Mouse (Mus musculus) embryonic facial prominence, embryonic 13.5 days (tissue): ENCODE results near the gene Nup62cl. TPM values are rescaled to one million over a fixed set of nuclear protein-coding genes. Genes with fewer than 3 reads are reported as not detected.

Experiments used
- ATAC-seq: fragments of 200-750 bp; cut with Nextera tagmentation; 2 replicates; pipeline ENCODE4 v1.8.0; 2017; ENCODE audit warnings: low read depth; ENCODE audit not compliant: insufficient number of reproducible peaks, insufficient read depth, low FRiP score, low TSS enrichment
- H3K27ac ChIP-seq: fragments of 300-500 bp; sonication (generic); 2 replicates; pipeline ENCODE4 v1.5.1; 2015; ENCODE audit warnings: moderate library complexity, mild to moderate bottlenecking, inconsistent platforms
- H3K27me3 ChIP-seq: fragments of 300-500 bp; sonication (generic); 2 replicates; pipeline ENCODE4 v1.6.1; 2015; ENCODE audit warnings: mild to moderate bottlenecking, inconsistent platforms
- H3K36me3 ChIP-seq: fragments of 300-500 bp; sonication (generic); 2 replicates; pipeline ENCODE4 v1.6.1; 2015; ENCODE audit warnings: mild to moderate bottlenecking, inconsistent platforms
- H3K4me1 ChIP-seq: fragments of 300-500 bp; sonication (generic); 2 replicates; pipeline ENCODE4 v1.6.1; 2015; ENCODE audit warnings: inconsistent platforms
- H3K4me2 ChIP-seq: fragments of 300-500 bp; sonication (generic); 2 replicates; pipeline ENCODE4 v1.6.1; 2015; ENCODE audit warnings: moderate library complexity, mild to moderate bottlenecking, inconsistent platforms
- H3K4me3 ChIP-seq: fragments of 300-500 bp; sonication (generic); 2 replicates; pipeline ENCODE4 v1.5.1; 2015; ENCODE audit warnings: mild to moderate bottlenecking, inconsistent platforms
- H3K9ac ChIP-seq: fragments of 300-500 bp; sonication (generic); 2 replicates; pipeline ENCODE4 v1.6.1; 2015; ENCODE audit warnings: mild to moderate bottlenecking, inconsistent platforms
- H3K9me3 ChIP-seq: fragments of 300-500 bp; sonication (generic); 2 replicates; pipeline ENCODE4 v1.6.1; 2016; ENCODE audit warnings: inconsistent platforms
- WGBS: fragments of 180-500 bp; shearing (Covaris S2); methylation state at CpG from one replicate; pipeline ENCODE4 v1.1.7; 2015; ENCODE audit warnings: mixed read lengths; 5-methylcytosine and 5-hydroxymethylcytosine counted together
- polyA plus RNA-seq: library from polyadenylated mRNA; unstranded; fragments of >200 nt; fragmentation: Nextera tagmentation; extraction: Ambion mirVana; gene quantifications from 2 replicates; pipeline ENCODE4 v1.2.1, GENCODE M21; 2015

Gene Nup62cl
- 1.3 and 1.5 TPM in 2 replicates for polyA plus RNA-seq

DNA sequence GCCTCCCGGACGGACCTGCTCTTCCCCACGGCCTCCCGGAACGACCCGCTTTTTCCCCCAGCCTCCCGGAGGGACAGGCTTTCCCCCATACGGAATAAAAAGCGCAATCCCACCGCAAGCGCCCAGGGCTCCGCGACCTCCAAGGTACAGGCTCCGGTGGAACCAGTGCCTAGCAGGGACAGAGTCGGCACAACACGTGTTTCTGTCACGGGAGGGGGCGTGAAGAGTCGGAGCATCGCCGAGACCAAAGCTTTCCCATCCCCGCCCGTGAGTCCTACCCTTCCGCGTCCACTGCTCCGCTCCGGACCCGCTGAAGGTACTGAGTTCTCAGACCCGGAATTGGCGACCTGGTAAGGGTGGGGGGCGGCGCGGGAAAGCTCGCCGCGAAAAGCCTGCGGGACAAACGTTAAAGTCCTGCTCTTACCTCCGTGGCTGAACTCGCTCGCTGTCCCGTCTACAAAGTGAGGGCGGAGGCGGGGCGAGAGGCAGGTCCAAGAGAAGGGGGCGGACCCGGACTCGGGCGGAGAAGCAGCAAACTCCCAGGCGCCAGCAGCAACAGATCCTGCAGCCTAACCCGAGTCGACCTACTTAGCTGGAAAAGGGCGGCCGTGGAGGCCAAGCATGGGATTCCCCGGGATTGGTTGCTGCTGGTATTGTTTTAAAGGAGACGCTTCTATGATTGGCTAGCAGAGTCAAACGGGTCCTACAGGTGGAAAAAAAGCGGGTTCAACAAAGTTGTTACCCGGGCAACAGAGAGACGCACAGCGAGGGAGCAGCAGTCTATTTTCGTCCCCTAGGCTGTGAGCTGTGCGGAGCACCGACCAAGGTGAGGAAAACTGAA, at the start of gene Nup62cl, which contains the start of gene Pih1h3b:
Nup62cl (minus strand) TSS at position 578 of the 841 bp plus-strand sequence.
Pih1h3b (plus strand) TSS at position 745 of the 841 bp plus-strand sequence.
- no peak within 1 kb of the TSS for H3K27ac ChIP-seq
- peak; percentile 78 for ATAC-seq
- H3K27me3 ChIP-seq, result peaks cover 44% of the 10 kb centered on the region
- no peaks in the 10 kb centered on the region for H3K4me1 ChIP-seq
- H3K36me3 ChIP-seq, result no peaks in the 10 kb centered on the region
- H3K9ac ChIP-seq, result no peak within 1 kb of the TSS
- 37% methylated on average over 64 of the region's 64 CpGs for whole genome bisulfite sequencing
- H3K9me3 ChIP-seq, result peaks cover 7% of the 10 kb centered on the region
- peak within 1 kb of the TSS; percentile 40 for H3K4me3 ChIP-seq
- H3K4me2 ChIP-seq, result peak within 1 kb of the TSS; percentile 56

DNA sequence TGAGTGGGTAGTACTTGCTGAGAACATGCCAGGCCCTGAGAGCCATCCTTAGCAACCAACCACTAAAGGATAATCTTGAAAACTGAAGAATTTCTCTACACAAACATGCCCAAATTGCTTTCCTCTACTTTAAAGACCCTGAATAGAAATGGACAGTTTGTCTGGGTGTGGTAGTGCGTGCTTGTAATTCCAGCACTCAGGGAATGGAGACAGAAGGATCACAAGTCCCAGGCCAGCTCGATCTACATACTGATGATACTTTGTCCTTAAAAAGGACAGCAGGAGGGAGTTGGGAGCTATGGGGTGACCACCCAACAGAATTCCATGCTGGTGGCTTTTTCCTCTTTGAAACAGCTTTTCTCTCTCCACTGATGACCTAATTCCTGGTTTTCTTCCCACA, 31.6 kb upstream of the Nup62cl start:
- ATAC-seq, result no peak
- no peak overlapping the region for H3K27ac ChIP-seq
- 83% methylated on average over 2 of the region's 2 CpGs for WGBS
- no peak overlapping the region for H3K4me2 ChIP-seq
- no peak overlapping the region for H3K4me3 ChIP-seq
- no peak overlapping the region for H3K9ac ChIP-seq
- H3K9me3 ChIP-seq, result no peaks in the 10 kb centered on the region
- no peaks in the 10 kb centered on the region for H3K4me1 ChIP-seq
- H3K36me3 ChIP-seq, result no peaks in the 10 kb centered on the region
- H3K27me3 ChIP-seq, result peaks cover 20% of the 10 kb centered on the region

DNA sequence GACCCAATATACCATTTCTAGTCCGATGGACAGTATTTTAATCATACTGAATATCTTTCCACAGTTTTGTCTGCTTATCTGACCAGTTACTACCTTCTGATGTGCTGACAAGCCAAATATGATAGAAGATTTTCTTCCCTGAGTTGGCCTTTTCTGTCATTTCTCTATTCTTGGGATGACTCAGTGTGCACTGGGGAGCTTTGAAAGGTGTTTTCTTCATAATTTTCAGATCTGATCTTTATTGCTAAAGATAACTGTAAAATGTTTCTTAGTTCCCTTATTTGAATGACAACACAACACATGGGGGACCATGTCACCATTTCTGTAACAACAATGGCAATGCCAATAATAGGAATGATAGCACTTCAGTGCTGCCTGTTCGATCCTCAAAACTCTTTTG, 20.0 kb upstream of the Nup62cl start:
- H3K4me3 ChIP-seq, result no peak overlapping the region
- H3K27me3 ChIP-seq, result peaks cover 11% of the 10 kb centered on the region; the same call in 1 of the 2 replicates
- 91% methylated on average over 2 of the region's 2 CpGs for WGBS
- no peak for ATAC-seq
- no peak overlapping the region for H3K9ac ChIP-seq
- H3K9me3 ChIP-seq, result no peaks in the 10 kb centered on the region
- no peak overlapping the region for H3K27ac ChIP-seq
- no peaks in the 10 kb centered on the region for H3K4me1 ChIP-seq
- no peak overlapping the region for H3K4me2 ChIP-seq
- H3K36me3 ChIP-seq, result no peaks in the 10 kb centered on the region

DNA sequence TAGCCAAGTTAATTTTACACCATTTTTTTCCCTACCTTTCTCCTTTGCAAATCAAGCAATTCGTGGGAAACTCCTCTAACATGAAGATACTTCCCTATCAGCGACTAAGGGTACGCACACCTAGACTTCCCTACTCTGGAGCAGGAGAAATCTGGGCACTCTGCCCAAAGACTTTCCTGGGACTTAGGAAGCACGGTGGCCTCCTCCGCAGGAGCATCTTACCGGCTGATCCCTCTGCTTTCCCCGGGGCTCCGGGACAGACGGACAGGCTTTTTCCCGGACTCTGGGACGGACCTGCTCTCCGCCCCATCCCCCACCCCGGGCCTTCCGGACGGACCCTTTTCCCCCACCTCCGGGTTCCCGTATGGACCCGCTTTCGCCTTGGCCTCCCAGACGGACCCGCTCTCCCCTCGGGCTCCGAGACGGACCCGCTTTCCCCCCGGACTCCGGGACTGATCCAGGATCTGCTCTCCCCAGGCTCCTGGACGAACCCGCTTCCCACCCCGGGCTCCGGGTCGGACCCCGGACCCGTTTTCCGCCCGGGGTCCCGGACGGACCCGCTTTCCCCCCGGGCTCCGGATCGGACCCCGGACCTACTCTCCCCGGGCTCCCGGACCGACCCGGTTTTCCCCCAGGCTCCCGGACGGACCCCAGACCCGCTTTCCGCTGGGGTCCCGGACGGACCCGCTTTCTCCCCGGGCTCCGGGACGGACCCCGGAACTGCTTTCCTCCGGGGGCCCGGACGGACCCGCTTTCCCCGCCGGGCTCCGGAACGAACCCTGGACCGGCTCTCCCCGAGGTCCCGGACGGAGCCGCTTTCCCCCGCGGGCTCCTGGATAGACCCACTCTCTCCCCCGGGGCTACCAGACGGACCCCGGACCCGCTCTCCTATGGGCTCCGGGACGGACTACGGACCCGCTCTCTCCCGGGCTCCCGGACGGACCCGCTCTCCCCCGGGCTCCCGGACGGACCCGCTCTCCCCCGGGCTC, 1.3 kb downstream of the Nup62cl start:
- H3K4me2 ChIP-seq, result peak overlapping the region; percentile 56
- H3K27me3 ChIP-seq, result peaks cover 47% of the 10 kb centered on the region
- peak overlapping the region; percentile 40 for H3K4me3 ChIP-seq
- H3K36me3 ChIP-seq, result no peaks in the 10 kb centered on the region
- no peak for ATAC-seq
- H3K27ac ChIP-seq, result no peak overlapping the region
- 20% methylated on average over 83 of the region's 90 CpGs for WGBS
- peaks cover 7% of the 10 kb centered on the region for H3K9me3 ChIP-seq
- H3K4me1 ChIP-seq, result no peaks in the 10 kb centered on the region
- H3K9ac ChIP-seq, result no peak overlapping the region

DNA sequence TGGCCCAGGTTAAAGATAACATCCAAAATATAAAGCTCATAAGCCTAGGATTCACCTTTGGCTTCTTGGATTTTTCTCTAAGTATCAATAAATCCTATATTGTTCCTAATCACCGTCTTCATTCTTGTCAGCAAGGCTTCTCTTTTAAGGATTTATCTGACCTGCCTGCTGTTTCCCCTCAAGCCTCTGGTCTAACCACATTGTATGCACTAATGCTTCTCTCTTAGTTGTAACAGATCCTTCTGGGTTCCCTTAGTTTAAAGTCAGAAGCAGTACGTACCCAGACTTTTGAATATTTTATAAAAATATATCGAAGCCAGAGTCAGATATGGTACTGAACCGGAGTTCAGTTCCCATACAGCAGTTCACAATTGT, 63.8 kb downstream of the Nup62cl start:
- peak overlapping the region; percentile 56 for H3K4me3 ChIP-seq
- 78% methylated on average over 4 of the region's 4 CpGs for WGBS
- peaks cover 4% of the 10 kb centered on the region for H3K36me3 ChIP-seq
- no peak overlapping the region for H3K27ac ChIP-seq
- peaks cover 24% of the 10 kb centered on the region for H3K27me3 ChIP-seq
- H3K9ac ChIP-seq, result no peak overlapping the region
- no peaks in the 10 kb centered on the region for H3K4me1 ChIP-seq
- ATAC-seq, result no peak
- H3K4me2 ChIP-seq, result peak overlapping the region; percentile 27; the same call in 1 of the 2 replicates
- no peaks in the 10 kb centered on the region for H3K9me3 ChIP-seq

DNA sequence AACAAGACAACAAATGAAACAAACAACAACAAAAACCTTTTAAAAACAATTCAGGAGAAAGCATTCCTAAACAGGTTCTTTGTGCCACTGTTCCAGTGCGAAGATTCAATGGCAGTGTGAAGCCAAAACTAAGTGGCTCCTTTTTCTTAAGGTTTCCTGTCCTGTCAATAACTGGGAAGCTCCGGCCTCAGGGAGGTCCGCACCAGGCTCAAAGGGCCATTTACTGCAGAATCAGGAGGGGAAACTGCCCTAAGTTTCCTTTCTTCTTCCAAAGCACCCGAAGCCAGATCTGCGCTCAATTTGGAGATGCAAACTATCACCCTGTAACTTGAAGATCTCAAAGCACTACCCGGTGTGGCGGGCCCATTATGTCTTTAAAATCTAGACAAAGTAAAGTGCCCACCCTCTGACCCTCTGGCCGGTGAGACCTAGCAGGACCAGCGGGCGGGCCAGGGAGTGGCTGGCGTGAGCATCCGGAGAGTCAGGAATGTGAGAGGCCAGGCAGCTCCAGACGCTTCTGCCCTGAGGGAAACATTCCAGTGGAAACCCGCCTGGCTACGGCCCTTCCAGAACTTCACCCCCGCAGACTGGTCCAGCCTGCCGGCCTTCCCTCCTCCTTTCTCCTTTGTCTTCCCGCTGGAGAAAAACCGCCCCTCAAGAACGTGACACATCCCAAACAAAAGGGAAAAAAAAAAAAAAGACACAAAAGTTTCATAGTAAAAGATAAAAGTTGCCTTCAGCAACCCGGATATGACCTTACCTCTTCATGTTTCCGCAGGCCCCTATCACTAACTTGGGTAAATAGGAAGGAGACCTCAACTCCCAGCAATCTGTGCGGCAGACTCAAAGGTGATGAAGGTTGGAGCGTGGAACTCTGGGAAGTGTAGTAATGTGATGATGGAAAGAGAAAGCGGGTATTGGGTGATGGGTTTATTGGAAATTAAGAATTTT, 64.5 kb downstream of the Nup62cl start, which contains the start of gene Rbm41:
Rbm41 (minus strand) TSS at position 856 of the 951 bp plus-strand sequence.
- WGBS, result 21% methylated on average over 25 of the region's 25 CpGs
- Histone ChIP-seq H3K4me1 (no peaks in the 10 kb centered on the region), H3K27ac (0 out of 2 replicates have a peak within 1 kb of the TSS, but pooled peaks have one; percentile 11), H3K36me3 (peaks cover 8% of the 10 kb centered on the region), H3K9ac (peak within 1 kb of the TSS; percentile 82), H3K4me2 (peak within 1 kb of the TSS; percentile 57), H3K27me3 (peaks cover 21% of the 10 kb centered on the region), H3K4me3 (peak within 1 kb of the TSS; percentile 56), H3K9me3 (no peaks in the 10 kb centered on the region)
- ATAC-seq, result 0 out of 2 replicates have a peak, but pooled peaks have one; percentile 71

DNA sequence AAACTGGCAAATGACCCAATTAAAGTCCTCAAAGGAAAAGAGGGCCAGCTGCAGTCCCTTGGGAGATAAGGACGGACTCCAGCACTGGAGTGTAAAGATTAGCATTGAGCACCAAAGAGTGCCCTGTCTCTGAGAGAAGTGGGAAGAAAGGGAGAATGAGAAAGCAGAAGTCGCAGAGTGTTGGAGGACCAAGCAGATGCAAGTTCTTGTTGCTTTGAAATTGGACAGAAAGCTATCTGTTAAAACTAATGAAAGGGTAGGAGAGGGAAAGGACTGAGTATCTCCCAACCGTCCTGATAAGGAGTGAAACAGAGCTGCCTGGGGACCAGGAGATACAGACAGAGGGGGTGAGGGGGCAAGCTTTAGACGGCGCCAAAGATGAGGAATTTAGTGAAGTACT, 80.4 kb downstream of the Nup62cl start:
- Histone ChIP-seq H3K9ac (no peak overlapping the region), H3K36me3 (no peaks in the 10 kb centered on the region), H3K9me3 (no peaks in the 10 kb centered on the region), H3K27ac (no peak overlapping the region), H3K27me3 (peaks cover 6% of the 10 kb centered on the region; the same call in 1 of the 2 replicates), H3K4me2 (no peak overlapping the region), H3K4me3 (no peak overlapping the region), H3K4me1 (no peaks in the 10 kb centered on the region)
- 86% methylated on average over 5 of the region's 5 CpGs for WGBS
- no peak for ATAC-seq

Other genes with a start within 250 kb of the Nup62cl start
- 16.4 and 17.7 TPM in 2 replicates for gene Morc4, start 191.0 kb downstream of the Nup62cl start, polyA plus RNA-seq
- 5.2 and 5.7 TPM in 2 replicates for gene Rbm41, start 64.1 kb downstream of the Nup62cl start, polyA plus RNA-seq
- gene Pih1h3b, start 167 bp upstream of the Nup62cl start, polyA plus RNA-seq, result not detected in 2 replicates